Mouse (Mus musculus) small intestine, adult 2 months (tissue): ENCODE measurements around the gene Rtp2.

Experiments
- CTCF ChIP-seq: fragments of 200-500 bp; IDR thresholded peaks from 2 replicates; pipeline ENCODE4 v1.5.1; 2012; ENCODE audit warnings: low read depth, mild to moderate bottlenecking, control low read depth, inconsistent platforms, low read length, moderate library complexity, mixed read lengths; ENCODE audit not compliant: insufficient replicate concordance, insufficient read length; ENCODE audit errors: extremely low read depth
- POLR2A ChIP-seq: fragments of 200-500 bp; IDR thresholded peaks from 2 replicates; pipeline ENCODE4 v1.6.1; 2012; ENCODE audit warnings: low read depth, mild to moderate bottlenecking, control low read depth, inconsistent platforms, low read length, moderate library complexity

DNA sequence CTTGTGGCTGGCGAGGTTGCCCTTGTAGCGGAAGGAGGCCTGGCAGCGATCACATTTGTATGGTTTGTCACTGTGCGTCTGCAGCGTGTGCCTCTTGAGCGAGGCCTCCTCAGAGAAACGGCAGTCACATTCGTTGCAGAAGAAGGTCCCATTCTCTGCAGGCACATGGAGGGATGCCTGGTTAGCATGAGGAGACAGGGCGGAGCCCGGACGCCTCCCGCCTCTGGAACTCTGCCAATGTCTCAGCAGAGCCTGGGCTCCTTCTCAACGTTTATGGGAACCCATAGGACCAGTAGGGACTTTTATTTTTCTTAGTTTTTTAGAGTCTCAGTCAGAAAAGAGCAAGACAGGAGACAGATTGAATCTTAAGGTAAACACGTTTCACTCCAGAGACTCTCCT, 37.7 kb upstream of the Rtp2 start:
- TF ChIP-seq CTCF = no peak
- no peak for TF ChIP-seq POLR2A
